Mouse (Mus musculus) T-cell, adult 2 months (primary cell): ENCODE results near the gene Tnk1.

Source experiments
- DNase-seq: peaks from one replicate; pipeline ENCODE4 v3.0.0; 2022; ENCODE audit warnings: low spot score

Gene Tnk1

GRCm38 (mm10) chr11:69837604-69837951 is 21.0 kb downstream of the Tnk1 start, which contains the start of gene Nlgn2:
Gene Nlgn2 (minus strand): TSS chr11:69837784.
- no peak for DNase-seq

- no peak for DNase-seq
Observed at GRCm38 (mm10) chr11:69836703-69837576, 21.6 kb downstream of the Tnk1 start.

GRCm38 (mm10) chr11:69835966-69836335 is 22.6 kb downstream of the Tnk1 start:
- no peak for DNase-seq

GRCm38 (mm10) chr11:69835326-69835965 is 23.1 kb downstream of the Tnk1 start:
- no peak for DNase-seq

- DNase-seq = peak; percentile 60
Observed at GRCm38 (mm10) chr11:69834001-69834549, 24.5 kb downstream of the Tnk1 start.

GRCm38 (mm10) chr11:69833554-69833953 is 25.0 kb downstream of the Tnk1 start:
- no peak for DNase-seq

- DNase-seq = no peak
Observed at GRCm38 (mm10) chr11:69828832-69829231, 29.7 kb downstream of the Tnk1 start.

- no peak for DNase-seq
Observed at GRCm38 (mm10) chr11:69823456-69823855, 35.1 kb downstream of the Tnk1 start.

- no peak for DNase-seq
Observed at GRCm38 (mm10) chr11:69822080-69822479, 36.5 kb downstream of the Tnk1 start, which contains the start of gene Spem1. Gene Spem1 (minus strand): TSS chr11:69822180.

GRCm38 (mm10) chr11:69818871-69819270 is 39.7 kb downstream of the Tnk1 start:
- DNase-seq = no peak

- no peak for DNase-seq
Observed at GRCm38 (mm10) chr11:69818365-69818764, 40.2 kb downstream of the Tnk1 start, which contains the start of gene Spem2. Gene Spem2 (minus strand): TSS chr11:69818465.

GRCm38 (mm10) chr11:69816520-69816919 is 42.0 kb downstream of the Tnk1 start:
- DNase-seq = no peak

- no peak for DNase-seq
Observed at GRCm38 (mm10) chr11:69815155-69815554, 43.4 kb downstream of the Tnk1 start, which contains the start of gene Gm39566. Gene Gm39566 (minus strand): TSS chr11:69815298.

- no peak for DNase-seq
Observed at GRCm38 (mm10) chr11:69810280-69810679, 48.2 kb downstream of the Tnk1 start.

- no peak for DNase-seq
Observed at GRCm38 (mm10) chr11:69807641-69808040, 50.9 kb downstream of the Tnk1 start.

- DNase-seq = no peak
Observed at GRCm38 (mm10) chr11:69806378-69806777, 52.2 kb downstream of the Tnk1 start.

- no peak for DNase-seq
Observed at GRCm38 (mm10) chr11:69804972-69805909, 53.3 kb downstream of the Tnk1 start, which contains the start of gene Tmem102. Gene Tmem102 (minus strand): TSS chr11:69805624.

GRCm38 (mm10) chr11:69804652-69804940 is 53.9 kb downstream of the Tnk1 start:
- DNase-seq = no peak

- DNase-seq = peak; percentile 73
Observed at GRCm38 (mm10) chr11:69803786-69804651, 54.5 kb downstream of the Tnk1 start.

- DNase-seq = no peak
Observed at GRCm38 (mm10) chr11:69803328-69803727, 55.2 kb downstream of the Tnk1 start.

- DNase-seq = peak; percentile 57
Observed at GRCm38 (mm10) chr11:69802648-69803105, 55.9 kb downstream of the Tnk1 start.
